Mouse (Mus musculus): Measurements from ENCODE around the gene Hk1. TPM values are rescaled to one million over a fixed set of nuclear protein-coding genes. Genes with fewer than 3 reads are reported as not detected.

Hk1 gene
- total RNA-seq, 2 experiments from 2014 or later, result 17.9 to 39.7 TPM

GRCm38 (mm10) chr10:62228126-62228525 lies 151.6 kb downstream of the Hk1 start:
- ATAC-seq (ENCODE audit: poor library complexity, severe bottlenecking), result no peak

DNA sequence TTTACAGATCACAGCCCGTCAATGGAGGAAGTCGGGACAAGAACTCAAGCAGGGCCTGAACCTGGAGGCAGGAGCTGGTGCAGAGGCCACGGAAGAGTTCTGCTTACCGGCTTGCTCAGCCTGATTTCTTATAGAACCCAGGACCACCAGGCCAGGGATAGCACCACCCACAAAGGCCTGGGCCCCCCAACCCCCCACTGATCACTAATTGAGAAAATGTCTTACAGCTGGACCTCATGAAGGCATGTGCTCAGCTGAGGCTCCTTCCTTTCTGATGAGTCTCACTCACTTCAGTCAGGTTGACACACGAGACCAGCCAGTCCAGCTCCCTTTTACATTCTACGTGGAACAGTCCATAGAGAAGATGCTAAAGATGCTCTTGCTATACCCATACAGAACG lies 153.9 kb downstream of the Hk1 start:
- no peak for ATAC-seq (ENCODE audit: poor library complexity, severe bottlenecking)

DNA sequence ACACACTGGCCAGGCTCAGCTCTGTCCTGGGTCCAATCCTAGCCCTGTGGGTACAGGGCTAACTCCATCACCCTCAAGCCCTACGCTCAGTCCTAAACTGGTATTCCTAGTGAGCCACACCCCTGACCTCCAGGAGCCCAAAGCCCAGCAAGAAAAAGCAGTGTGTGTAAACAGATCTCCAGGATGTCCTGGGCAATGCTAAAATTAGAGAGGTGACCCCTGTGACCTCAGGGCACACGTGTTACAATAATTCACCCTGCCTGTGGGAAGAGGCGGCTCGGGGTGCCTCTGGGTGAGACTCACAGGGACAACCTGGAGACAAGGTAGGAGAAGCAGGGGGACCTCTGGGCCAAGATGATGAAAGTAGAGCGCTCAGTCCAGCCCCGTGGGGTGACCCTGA lies 155.5 kb downstream of the Hk1 start:
- no peak for ATAC-seq (ENCODE audit: poor library complexity, severe bottlenecking)

- no peak for ATAC-seq (ENCODE audit: poor library complexity, severe bottlenecking)
Observed at GRCm38 (mm10) chr10:62222777-62223176, 156.9 kb downstream of the Hk1 start.

GRCm38 (mm10) chr10:62221647-62222046 lies 158.1 kb downstream of the Hk1 start:
- ATAC-seq (ENCODE audit: poor library complexity, severe bottlenecking), result no peak

GRCm38 (mm10) chr10:62220732-62221514 lies 158.8 kb downstream of the Hk1 start:
- ATAC-seq (ENCODE audit: poor library complexity, severe bottlenecking), result no peak

Other genes with a start within 250 kb of the Hk1 start
- gene Neurog3, start 246.8 kb downstream of the Hk1 start, total RNA-seq (2015), result not detected in 2 replicates
- gene Neurog3, start 246.8 kb downstream of the Hk1 start, total RNA-seq (2017), result not detected in 2 replicates
- not detected in 2 replicates for gene Fam241b, start 236.0 kb downstream of the Hk1 start, total RNA-seq (2015)
- gene Fam241b, start 236.0 kb downstream of the Hk1 start, total RNA-seq (2017), result not detected in 2 replicates
- gene Tspan15, start 148.7 kb downstream of the Hk1 start, total RNA-seq (2015), result 0.20 and 0.80 TPM in 2 replicates
- gene Tspan15, start 148.7 kb downstream of the Hk1 start, total RNA-seq (2017), result 0.18 and 0.24 TPM in 2 replicates
- gene Tacr2, start 127.5 kb downstream of the Hk1 start, total RNA-seq (2015), result not detected in 2 replicates
- not detected in 2 replicates for gene Tacr2, start 127.5 kb downstream of the Hk1 start, total RNA-seq (2017)
- not detected in 2 replicates for gene Hkdc1, start 42.6 kb upstream of the Hk1 start, total RNA-seq (2015)
- not detected in 2 replicates for gene Hkdc1, start 42.6 kb upstream of the Hk1 start, total RNA-seq (2017)
- not detected in 2 replicates for gene 4930507D05Rik, start 69.6 kb upstream of the Hk1 start, total RNA-seq (2015)
- 0.69 TPM in 1 of 2 replicates, not detected in the other for gene 4930507D05Rik, start 69.6 kb upstream of the Hk1 start, total RNA-seq (2017)
- 14.9 and 20.5 TPM in 2 replicates for gene Supv3l1, start 69.8 kb upstream of the Hk1 start, total RNA-seq (2015)
- gene Supv3l1, start 69.8 kb upstream of the Hk1 start, total RNA-seq (2017), result 19.5 and 20.7 TPM in 2 replicates
- gene Vps26a, start 106.9 kb upstream of the Hk1 start, total RNA-seq (2015), result 101 and 124 TPM in 2 replicates
- gene Vps26a, start 106.9 kb upstream of the Hk1 start, total RNA-seq (2017), result 124 and 146 TPM in 2 replicates
- gene Srgn, start 147.5 kb upstream of the Hk1 start, total RNA-seq (2015), result 646 and 668 TPM in 2 replicates
- 492 and 500 TPM in 2 replicates for gene Srgn, start 147.5 kb upstream of the Hk1 start, total RNA-seq (2017)
- 23.3 and 23.6 TPM in 2 replicates for gene Kif1bp, start 198.5 kb upstream of the Hk1 start, total RNA-seq (2015)
- 18.1 and 19.9 TPM in 2 replicates for gene Kif1bp, start 198.5 kb upstream of the Hk1 start, total RNA-seq (2017)
- gene Ddx21, start 222.4 kb upstream of the Hk1 start, total RNA-seq (2015), result 36.2 and 38.4 TPM in 2 replicates
- 59.8 and 61.7 TPM in 2 replicates for gene Ddx21, start 222.4 kb upstream of the Hk1 start, total RNA-seq (2017)